Mouse (Mus musculus): ENCODE results near the gene Cxcl9. TPM values are rescaled to one million over a fixed set of nuclear protein-coding genes. Genes with fewer than 3 reads are reported as not detected.
"Not testable (repeated sequence)": the region's sequence is repeated elsewhere in the genome, so short reads cannot be mapped to it uniquely, and the experiment has no call there.

Gene Cxcl9
- total and polyA plus RNA-seq, 2 experiments from 2014 or later: not detected

- TF ChIP-seq CTCF (IDR thresholded peaks at IDR 0.05): no peak
- DNase-seq (ENCODE audit: low spot score) (no peak), ATAC-seq (ENCODE audit: low FRiP score) (no peak)
- 92% methylated on average over 5 of the region's 5 CpGs for WGBS
- Histone ChIP-seq H3K27me3 (ENCODE audit: insufficient read depth, low read length) (no peaks in the 10 kb centered on the region), H3K4me1 (ENCODE audit: insufficient read depth, low read length) (no peaks in the 10 kb centered on the region), H3K27ac (ENCODE audit: low read depth, low read length) (no peak overlapping the region), H3K36me3 (ENCODE audit: insufficient read depth, low read length) (no peaks in the 10 kb centered on the region), H3K9ac (replicated peaks; ENCODE audit: low read length, poor library complexity, severe bottlenecking) (no peak overlapping the region), H3K4me2 (ENCODE audit: low read depth, low read length, poor library complexity, severe bottlenecking) (no peak overlapping the region), H3K9me3 (ENCODE audit: low read length) (no peaks in the 10 kb centered on the region), H3K4me3 (ENCODE audit: low read depth, low read length) (no peak overlapping the region)
These were observed 36.1 kb upstream of the Cxcl9 start for GRCm38 (mm10) chr5:92364011-92364410.

GRCm38 (mm10) chr5:92363179-92363578 lies 35.3 kb upstream of the Cxcl9 start:
- DNase-seq (ENCODE audit: low spot score) (no peak), ATAC-seq (ENCODE audit: low FRiP score) (no peak)
- no peak overlapping the region for H3K4me2 ChIP-seq (ENCODE audit: low read depth, low read length, poor library complexity, severe bottlenecking)
- WGBS: 11% methylated on average over 4 of the region's 4 CpGs
- H3K4me1 ChIP-seq (ENCODE audit: insufficient read depth, low read length): no peaks in the 10 kb centered on the region
- no peaks in the 10 kb centered on the region for H3K27me3 ChIP-seq (ENCODE audit: insufficient read depth, low read length)
- no peak for TF ChIP-seq CTCF (IDR thresholded peaks at IDR 0.05)
- no peak overlapping the region for H3K4me3 ChIP-seq (ENCODE audit: low read depth, low read length)
- no peak overlapping the region for H3K27ac ChIP-seq (ENCODE audit: low read depth, low read length)
- no peaks in the 10 kb centered on the region for H3K9me3 ChIP-seq (ENCODE audit: low read length)
- no peaks in the 10 kb centered on the region for H3K36me3 ChIP-seq (ENCODE audit: insufficient read depth, low read length)
- H3K9ac ChIP-seq (replicated peaks; ENCODE audit: low read length, poor library complexity, severe bottlenecking): no peak overlapping the region

- 73% methylated on average over 11 of the region's 11 CpGs for WGBS
- no peak for ATAC-seq (ENCODE audit: low FRiP score)
These were observed 31.0 kb upstream of the Cxcl9 start for GRCm38 (mm10) chr5:92358767-92359455.

GRCm38 (mm10) chr5:92358033-92358432 lies 30.2 kb upstream of the Cxcl9 start:
- Histone ChIP-seq H3K4me3 (ENCODE audit: low read depth, low read length) (no peak overlapping the region), H3K27me3 (ENCODE audit: insufficient read depth, low read length) (no peaks in the 10 kb centered on the region), H3K27ac (ENCODE audit: low read depth, low read length) (no peak overlapping the region), H3K4me2 (ENCODE audit: low read depth, low read length, poor library complexity, severe bottlenecking) (no peak overlapping the region), H3K9ac (replicated peaks; ENCODE audit: low read length, poor library complexity, severe bottlenecking) (no peak overlapping the region), H3K9me3 (ENCODE audit: low read length) (no peaks in the 10 kb centered on the region), H3K36me3 (ENCODE audit: insufficient read depth, low read length) (no peaks in the 10 kb centered on the region), H3K4me1 (ENCODE audit: insufficient read depth, low read length) (no peaks in the 10 kb centered on the region)
- no peak for TF ChIP-seq CTCF (IDR thresholded peaks at IDR 0.05)
- DNase-seq (ENCODE audit: low spot score) (no peak), ATAC-seq (ENCODE audit: low FRiP score) (no peak)
- 62% methylated on average over 11 of the region's 12 CpGs for WGBS

More at GRCm38 (mm10) chr5:92358767-92359455, 31.0 kb upstream of the Cxcl9 start:
- H3K4me3 ChIP-seq (ENCODE audit: low read depth, low read length): no peak overlapping the region
- H3K9ac ChIP-seq (replicated peaks; ENCODE audit: low read length, poor library complexity, severe bottlenecking): no peak overlapping the region
- H3K4me1 ChIP-seq (ENCODE audit: insufficient read depth, low read length): no peaks in the 10 kb centered on the region
- no peak overlapping the region for H3K27ac ChIP-seq (ENCODE audit: low read depth, low read length)
- no peaks in the 10 kb centered on the region for H3K9me3 ChIP-seq (ENCODE audit: low read length)
- TF ChIP-seq CTCF (IDR thresholded peaks at IDR 0.05): no peak
- H3K27me3 ChIP-seq (ENCODE audit: insufficient read depth, low read length): no peaks in the 10 kb centered on the region
- H3K36me3 ChIP-seq (ENCODE audit: insufficient read depth, low read length): no peaks in the 10 kb centered on the region
- H3K4me2 ChIP-seq (ENCODE audit: low read depth, low read length, poor library complexity, severe bottlenecking): no peak overlapping the region
- DNase-seq (ENCODE audit: low spot score): no peak

- Histone ChIP-seq H3K9me3 (ENCODE audit: low read length) (no peaks in the 10 kb centered on the region), H3K4me2 (ENCODE audit: low read depth, low read length, poor library complexity, severe bottlenecking) (peak overlapping the region; percentile 28; the same call in 1 of the 2 replicates), H3K4me3 (ENCODE audit: low read depth, low read length) (no peak overlapping the region; the same call in 1 of the 2 replicates), H3K27ac (ENCODE audit: low read depth, low read length) (no peak overlapping the region), H3K27me3 (ENCODE audit: insufficient read depth, low read length) (no peaks in the 10 kb centered on the region), H3K36me3 (ENCODE audit: insufficient read depth, low read length) (no peaks in the 10 kb centered on the region), H3K4me1 (ENCODE audit: insufficient read depth, low read length) (no peaks in the 10 kb centered on the region), H3K9ac (replicated peaks; ENCODE audit: low read length, poor library complexity, severe bottlenecking) (no peak overlapping the region)
- WGBS: 45% methylated on average over 11 of the region's 11 CpGs
- TF ChIP-seq CTCF (IDR thresholded peaks at IDR 0.05): no peak
- ATAC-seq (ENCODE audit: low FRiP score) (no peak), DNase-seq (ENCODE audit: low spot score) (no peak)
These were observed 25.6 kb upstream of the Cxcl9 start for GRCm38 (mm10) chr5:92353517-92353916.

- not testable (repeated sequence) for H3K9me3 ChIP-seq (ENCODE audit: low read length); H3K4me3 ChIP-seq (ENCODE audit: low read depth, low read length); H3K36me3 ChIP-seq (ENCODE audit: insufficient read depth, low read length); DNase-seq (ENCODE audit: low spot score); ATAC-seq (ENCODE audit: low FRiP score); H3K9ac ChIP-seq (replicated peaks; ENCODE audit: low read length, poor library complexity, severe bottlenecking); H3K4me1 ChIP-seq (ENCODE audit: insufficient read depth, low read length); H3K27me3 ChIP-seq (ENCODE audit: insufficient read depth, low read length); H3K27ac ChIP-seq (ENCODE audit: low read depth, low read length); H3K4me2 ChIP-seq (ENCODE audit: low read depth, low read length, poor library complexity, severe bottlenecking)
- WGBS: 83% methylated on average over 4 of the region's 4 CpGs
These were observed 24.8 kb upstream of the Cxcl9 start for GRCm38 (mm10) chr5:92352716-92353115.

Measured in midbrain, postnatal 0 days (tissue).